Mouse (Mus musculus): Measurements from ENCODE around the gene Nup188.

Gene Nup188

GRCm38 (mm10) chr2:30286192-30287026, at the start of gene Nup188, which contains the start of gene Dolk:
Nup188 (plus strand) TSS chr2:30286397.
Dolk (minus strand) TSS chr2:30286334.
- DNase-seq (ENCODE audit: low spot score in 2 of 2), result peak; percentile 90 to 92

- DNase-seq (ENCODE audit: low spot score in 2 of 2), result no peak
These were observed 49.6 kb upstream of the Nup188 start for GRCm38 (mm10) chr2:30236426-30237198.

- DNase-seq (ENCODE audit: low spot score in 2 of 2), result peak; percentile 99
These were observed 48.9 kb upstream of the Nup188 start, which contains the start of gene Lrrc8a for GRCm38 (mm10) chr2:30237199-30237880. Lrrc8a (plus strand) TSS chr2:30237715.

- peak in 1 of 2 experiments; percentile 52 for DNase-seq (ENCODE audit: low spot score in 2 of 2)
These were observed 48.3 kb upstream of the Nup188 start for GRCm38 (mm10) chr2:30237881-30238280.

- DNase-seq (ENCODE audit: low spot score in 2 of 2), result no peak
These were observed 47.2 kb upstream of the Nup188 start for GRCm38 (mm10) chr2:30238906-30239465.

GRCm38 (mm10) chr2:30239777-30240176, 46.4 kb upstream of the Nup188 start:
- no peak for DNase-seq (ENCODE audit: low spot score in 2 of 2)

- no peak for DNase-seq (ENCODE audit: low spot score in 2 of 2)
These were observed 45.9 kb upstream of the Nup188 start, which contains the start of gene Gm28035 for GRCm38 (mm10) chr2:30240267-30240666. Gm28035 (plus strand) TSS chr2:30240567.

GRCm38 (mm10) chr2:30242509-30242908, 43.7 kb upstream of the Nup188 start:
- no peak for DNase-seq (ENCODE audit: low spot score in 2 of 2)

GRCm38 (mm10) chr2:30243391-30243790, 42.8 kb upstream of the Nup188 start:
- DNase-seq (ENCODE audit: low spot score in 2 of 2), result no peak

- no peak for DNase-seq (ENCODE audit: low spot score in 2 of 2)
These were observed 41.5 kb upstream of the Nup188 start for GRCm38 (mm10) chr2:30244595-30245178.

GRCm38 (mm10) chr2:30247036-30247435, 39.2 kb upstream of the Nup188 start:
- DNase-seq (ENCODE audit: low spot score in 2 of 2), result no peak

GRCm38 (mm10) chr2:30247681-30248080, 38.5 kb upstream of the Nup188 start:
- no peak for DNase-seq (ENCODE audit: low spot score in 2 of 2)

- no peak for DNase-seq (ENCODE audit: low spot score in 2 of 2)
These were observed 37.0 kb upstream of the Nup188 start for GRCm38 (mm10) chr2:30249182-30249581.

- no peak for DNase-seq (ENCODE audit: low spot score in 2 of 2)
These were observed 35.8 kb upstream of the Nup188 start for GRCm38 (mm10) chr2:30250166-30251128.

- no peak for DNase-seq (ENCODE audit: low spot score in 2 of 2)
These were observed 34.6 kb upstream of the Nup188 start for GRCm38 (mm10) chr2:30251417-30252104.

- DNase-seq (ENCODE audit: low spot score in 2 of 2), result no peak
These were observed 33.7 kb upstream of the Nup188 start for GRCm38 (mm10) chr2:30252521-30252920.

GRCm38 (mm10) chr2:30253809-30254208, 32.4 kb upstream of the Nup188 start:
- no peak for DNase-seq (ENCODE audit: low spot score in 2 of 2)

GRCm38 (mm10) chr2:30255631-30256395, 30.4 kb upstream of the Nup188 start:
- no peak for DNase-seq (ENCODE audit: low spot score in 2 of 2)
